Mouse (Mus musculus) limb, embryonic 11.5 days (tissue): ENCODE results near the gene Gm14288. TPM values are rescaled to one million over a fixed set of nuclear protein-coding genes. Genes with fewer than 3 reads are reported as not detected.
"Not testable (repeated sequence)": the region's sequence is repeated elsewhere in the genome, so short reads cannot be mapped to it uniquely, and the experiment has no call there.

Experiments
- ATAC-seq: fragments of 200-750 bp; cut with Nextera tagmentation; 2 replicates; pipeline ENCODE4 v1.8.0; 2017; ENCODE audit warnings: low read depth; ENCODE audit not compliant: insufficient number of reproducible peaks, low FRiP score, low TSS enrichment
- DNase-seq: peaks from one replicate; pipeline ENCODE4 v3.0.0-alpha.2; 2015; ENCODE audit warnings: low spot score
- H3K27ac ChIP-seq: fragments of 300-500 bp; sonication (generic); replicated peaks from 2 replicates; pipeline ENCODE4 v1.5.1; 2014; ENCODE audit warnings: low read depth, mild to moderate bottlenecking, low read length
- H3K27me3 ChIP-seq: fragments of 300-500 bp; sonication (generic); 2 replicates; pipeline ENCODE4 v1.6.1; 2014; ENCODE audit warnings: mild to moderate bottlenecking, low read length, mixed read lengths; ENCODE audit not compliant: control insufficient read depth, insufficient read depth
- H3K36me3 ChIP-seq: fragments of 300-500 bp; sonication (generic); 2 replicates; pipeline ENCODE4 v1.6.1; 2014; ENCODE audit warnings: mild to moderate bottlenecking, low read length, moderate library complexity, mixed read lengths; ENCODE audit not compliant: control insufficient read depth, insufficient read depth
- H3K4me1 ChIP-seq: fragments of 300-500 bp; sonication (generic); 2 replicates; pipeline ENCODE4 v1.6.1; 2014; ENCODE audit warnings: low read length, mixed read lengths; ENCODE audit not compliant: control insufficient read depth, insufficient read depth
- H3K4me2 ChIP-seq: fragments of 300-500 bp; sonication (generic); 2 replicates; pipeline ENCODE4 v1.6.1; 2014; ENCODE audit warnings: low read depth, mild to moderate bottlenecking, moderate library complexity; ENCODE audit not compliant: severe bottlenecking
- H3K4me3 ChIP-seq: fragments of 300-500 bp; sonication (generic); 2 replicates; pipeline ENCODE4 v1.5.1; 2014; ENCODE audit warnings: low read depth, low read length
- H3K9ac ChIP-seq: fragments of 300-500 bp; sonication (generic); 2 replicates; pipeline ENCODE4 v1.6.1; 2014; ENCODE audit warnings: mild to moderate bottlenecking, low read length
- H3K9me3 ChIP-seq: fragments of 300-500 bp; sonication (generic); 2 replicates; pipeline ENCODE4 v1.6.1; 2016; ENCODE audit warnings: low read length; ENCODE audit not compliant: control insufficient read depth
- WGBS: fragments of 180-500 bp; shearing (Covaris S2); extraction: QIAGEN DNeasy Blood & Tissue Kit; methylation state at CpG from one replicate; pipeline ENCODE4 v1.1.7; 2014; 5-methylcytosine and 5-hydroxymethylcytosine counted together
- polyA plus RNA-seq: library from polyadenylated mRNA; unstranded; fragments of >200 nt; fragmentation: Nextera tagmentation; extraction: Ambion mirVana; gene quantifications from 2 replicates; pipeline ENCODE4 v1.2.1, GENCODE M21; 2014

Gene Gm14288
- polyA plus RNA-seq, result 1.3 and 1.6 TPM in 2 replicates

DNA sequence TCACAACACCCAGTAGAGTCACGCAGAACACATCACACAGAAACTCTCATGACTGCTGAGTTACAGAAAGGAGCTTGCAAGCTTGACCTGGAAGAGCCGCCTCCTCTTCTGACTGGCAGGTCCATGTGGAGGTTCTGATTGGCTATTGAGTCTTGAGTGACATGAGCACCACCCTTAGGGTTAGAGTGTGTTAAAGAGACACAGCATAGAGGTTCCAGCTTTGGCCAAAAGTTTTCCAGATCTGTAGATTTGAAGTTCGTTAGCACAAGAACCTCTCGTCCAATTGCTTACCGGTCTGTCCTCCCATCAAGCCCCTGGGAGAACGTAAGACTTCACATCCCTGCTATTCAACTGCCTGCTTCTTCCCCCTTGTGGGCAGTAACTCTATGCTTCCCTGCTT, at the start of gene Gm14288:
Gene Gm14288, minus strand, starts transcription at position 101 of the 400 bp plus-strand sequence.
- H3K4me1 ChIP-seq, H3K27me3 ChIP-seq, H3K36me3 ChIP-seq, H3K4me2 ChIP-seq, H3K9me3 ChIP-seq, H3K9ac ChIP-seq, H3K4me3 ChIP-seq, DNase-seq, ATAC-seq, H3K27ac ChIP-seq: not testable (repeated sequence)
- no CpG with 5 or more reads among the region's 6 CpGs for WGBS

DNA sequence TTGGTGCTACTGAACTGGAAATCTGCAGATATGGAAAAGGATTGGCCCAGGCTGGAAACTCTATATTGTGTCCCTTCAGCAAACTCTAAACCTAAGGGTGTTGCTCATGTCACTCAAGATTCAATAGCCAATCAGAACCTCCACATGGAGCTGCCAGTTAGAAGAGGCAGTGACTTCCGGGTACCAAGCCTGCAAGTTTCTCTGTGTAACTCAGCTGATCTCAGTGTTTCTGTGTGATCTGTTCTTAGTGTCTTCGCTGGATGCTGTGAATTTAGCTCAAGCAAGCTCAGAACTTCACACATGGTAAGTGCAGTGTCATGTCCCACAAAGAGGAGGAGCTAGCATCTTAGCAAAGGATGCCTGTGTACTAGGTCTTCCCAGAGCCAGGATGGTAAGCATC, 59.7 kb downstream of the Gm14288 start, which contains the start of gene Gm2007:
Gene Gm2007, plus strand, starts transcription at position 301 of the 400 bp plus-strand sequence.
- not testable (repeated sequence) for H3K4me1 ChIP-seq, H3K9ac ChIP-seq, ATAC-seq, H3K27ac ChIP-seq, H3K27me3 ChIP-seq, H3K4me2 ChIP-seq, H3K36me3 ChIP-seq, H3K4me3 ChIP-seq, H3K9me3 ChIP-seq, DNase-seq
- WGBS, result no CpG with 5 or more reads among the region's 2 CpGs

Other genes with a start within 250 kb of the Gm14288 start
- gene Gm11007, start 157.1 kb downstream of the Gm14288 start, polyA plus RNA-seq, result not detected in 2 replicates
- gene Zfp969, start 97.4 kb downstream of the Gm14288 start, polyA plus RNA-seq, result 8.5 and 9.7 TPM in 2 replicates
- gene Gm2007, start 59.6 kb downstream of the Gm14288 start, polyA plus RNA-seq, result not detected in 2 replicates
- gene Gm6710, start 68.1 kb upstream of the Gm14288 start, polyA plus RNA-seq, result 21.4 and 24.8 TPM in 2 replicates
- 5.7 and 6.1 TPM in 2 replicates for gene Zfp966, start 130.0 kb upstream of the Gm14288 start, polyA plus RNA-seq
- gene Gm2026, start 164.2 kb upstream of the Gm14288 start, polyA plus RNA-seq, result 26.7 and 37.7 TPM in 2 replicates